Mouse (Mus musculus) midbrain, embryonic 10.5 days (tissue): ENCODE measurements at regions not wholly inside any gene's neighbourhood (a gene's known extent, or its start where the extent isn't known, plus 50 kb on each side); places are given as distances from the start of the nearest gene placed in this dataset.
A peak's percentile ranks its signal among the peaks of the same experiment; 100 is the strongest.

Experiments used
- DNase-seq: peaks from one replicate; pipeline ENCODE4 v3.0.0-alpha.2; 2017; ENCODE audit warnings: low spot score
- H3K27ac ChIP-seq: fragments of 300-500 bp; sonication (generic); replicated peaks from 2 replicates; pipeline ENCODE4 v1.5.1; 2016; ENCODE audit warnings: mild to moderate bottlenecking
- H3K27me3 ChIP-seq: fragments of 300-500 bp; sonication (generic); 2 replicates; pipeline ENCODE4 v1.6.1; 2016; ENCODE audit warnings: low read depth, mild to moderate bottlenecking; ENCODE audit not compliant: poor library complexity, severe bottlenecking
- H3K36me3 ChIP-seq: fragments of 300-500 bp; sonication (generic); 2 replicates; pipeline ENCODE4 v1.6.1; 2016; ENCODE audit warnings: mild to moderate bottlenecking, moderate library complexity
- H3K4me1 ChIP-seq: fragments of 300-500 bp; sonication (generic); 2 replicates; pipeline ENCODE4 v1.6.1; 2016
- H3K4me3 ChIP-seq: fragments of 300-500 bp; sonication (generic); 2 replicates; pipeline ENCODE4 v1.5.1; 2016; ENCODE audit warnings: mild to moderate bottlenecking, moderate library complexity
- H3K9me3 ChIP-seq: fragments of 300-500 bp; sonication (generic); replicated peaks from 2 replicates; pipeline ENCODE4 v1.6.1; 2016; ENCODE audit warnings: mild to moderate bottlenecking
- WGBS: fragments of 180-500 bp; shearing (Covaris S2); methylation state at CpG from one replicate; pipeline ENCODE4 v1.1.7; 2016; 5-methylcytosine and 5-hydroxymethylcytosine counted together

GRCm38 (mm10) chr15:96915544-96915943 lies 140.2 kb downstream of the Slc38a4 start:
- H3K27ac ChIP-seq: no peak overlapping the region
- H3K36me3 ChIP-seq: no peaks in the 10 kb centered on the region
- 84% methylated on average over 10 of the region's 10 CpGs for WGBS
- no peaks in the 10 kb centered on the region for H3K27me3 ChIP-seq
- DNase-seq: no peak
- no peaks in the 10 kb centered on the region for H3K9me3 ChIP-seq
- no peaks in the 10 kb centered on the region for H3K4me1 ChIP-seq
- no peak overlapping the region for H3K4me3 ChIP-seq

GRCm38 (mm10) chr15:96914988-96915387 lies 140.8 kb downstream of the Slc38a4 start:
- no peak overlapping the region for H3K27ac ChIP-seq
- no peaks in the 10 kb centered on the region for H3K36me3 ChIP-seq
- 96% methylated on average over 6 of the region's 6 CpGs for WGBS
- H3K4me1 ChIP-seq: no peaks in the 10 kb centered on the region
- no peaks in the 10 kb centered on the region for H3K9me3 ChIP-seq
- no peak for DNase-seq
- H3K27me3 ChIP-seq: no peaks in the 10 kb centered on the region
- H3K4me3 ChIP-seq: no peak overlapping the region

GRCm38 (mm10) chr15:96905520-96905919 lies 150.2 kb downstream of the Slc38a4 start:
- no peak for DNase-seq
- WGBS: 94% methylated on average over 4 of the region's 4 CpGs
- no peaks in the 10 kb centered on the region for H3K36me3 ChIP-seq

GRCm38 (mm10) chr15:96903461-96903860 lies 152.3 kb downstream of the Slc38a4 start:
- H3K27ac ChIP-seq: no peak overlapping the region

More at GRCm38 (mm10) chr15:96905520-96905919, 150.2 kb downstream of the Slc38a4 start:
- no peaks in the 10 kb centered on the region for H3K4me1 ChIP-seq
- no peak overlapping the region for H3K4me3 ChIP-seq
- no peak overlapping the region for H3K27ac ChIP-seq
- no peaks in the 10 kb centered on the region; the same call in 1 of the 2 replicates for H3K9me3 ChIP-seq
- no peaks in the 10 kb centered on the region for H3K27me3 ChIP-seq

DNA sequence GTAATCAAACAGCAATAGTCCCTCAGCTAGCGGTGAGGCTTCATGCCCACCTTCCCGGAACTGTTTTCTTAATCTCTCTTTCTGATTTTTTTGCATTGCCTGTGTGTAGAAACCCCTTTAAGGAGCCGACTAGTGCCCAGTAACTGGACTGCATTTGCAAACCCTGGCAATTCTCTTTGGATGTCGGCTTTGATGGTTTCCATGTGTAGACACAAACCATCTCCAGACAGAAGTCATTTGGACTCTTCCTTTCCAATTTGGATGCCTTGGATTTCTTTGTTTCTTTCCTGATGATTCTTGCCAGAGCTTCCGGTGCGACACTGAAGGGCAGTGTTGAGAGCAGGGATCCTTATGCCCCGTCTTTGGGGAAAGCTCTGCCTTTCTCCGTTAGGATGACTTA lies 153.0 kb downstream of the Slc38a4 start:
- no peak for DNase-seq
- Histone ChIP-seq H3K4me3 (no peak overlapping the region), H3K4me1 (no peaks in the 10 kb centered on the region), H3K9me3 (no peaks in the 10 kb centered on the region; the same call in 1 of the 2 replicates), H3K27me3 (no peaks in the 10 kb centered on the region), H3K36me3 (no peaks in the 10 kb centered on the region), H3K27ac (no peak overlapping the region)
- 90% methylated on average over 8 of the region's 8 CpGs for WGBS

More at GRCm38 (mm10) chr15:96903461-96903860, 152.3 kb downstream of the Slc38a4 start:
- H3K27me3 ChIP-seq: no peaks in the 10 kb centered on the region
- no peaks in the 10 kb centered on the region for H3K36me3 ChIP-seq
- 94% methylated on average over 3 of the region's 3 CpGs for WGBS
- no peak for DNase-seq
- H3K9me3 ChIP-seq: no peaks in the 10 kb centered on the region; the same call in 1 of the 2 replicates
- no peak overlapping the region for H3K4me3 ChIP-seq
- no peaks in the 10 kb centered on the region for H3K4me1 ChIP-seq

DNA sequence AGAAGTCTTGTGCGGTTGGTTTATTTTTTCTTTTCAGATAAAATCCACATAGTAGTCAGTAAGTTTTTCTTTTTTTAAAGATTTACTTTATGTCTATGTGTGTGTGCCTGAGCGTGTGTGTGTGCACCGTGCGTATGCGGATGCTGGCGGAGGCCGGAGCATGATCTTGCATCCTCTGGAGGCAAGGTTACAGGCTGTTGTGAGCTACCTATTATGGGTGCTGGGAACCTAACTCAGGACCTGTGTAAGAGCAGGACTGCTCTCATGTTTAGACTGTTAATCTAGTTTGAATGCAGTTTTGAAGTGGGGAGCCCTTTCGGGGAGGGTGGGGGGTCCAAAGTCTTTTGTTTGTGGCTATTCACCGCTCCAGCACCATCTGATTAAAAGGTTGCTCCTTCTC lies 154.1 kb downstream of the Slc38a4 start:
- Histone ChIP-seq H3K4me1 (no peaks in the 10 kb centered on the region), H3K27ac (no peak overlapping the region), H3K27me3 (no peaks in the 10 kb centered on the region), H3K9me3 (no peaks in the 10 kb centered on the region; the same call in 1 of the 2 replicates), H3K4me3 (no peak overlapping the region), H3K36me3 (no peaks in the 10 kb centered on the region)
- 97% methylated on average over 9 of the region's 9 CpGs for WGBS
- no peak for DNase-seq

DNA sequence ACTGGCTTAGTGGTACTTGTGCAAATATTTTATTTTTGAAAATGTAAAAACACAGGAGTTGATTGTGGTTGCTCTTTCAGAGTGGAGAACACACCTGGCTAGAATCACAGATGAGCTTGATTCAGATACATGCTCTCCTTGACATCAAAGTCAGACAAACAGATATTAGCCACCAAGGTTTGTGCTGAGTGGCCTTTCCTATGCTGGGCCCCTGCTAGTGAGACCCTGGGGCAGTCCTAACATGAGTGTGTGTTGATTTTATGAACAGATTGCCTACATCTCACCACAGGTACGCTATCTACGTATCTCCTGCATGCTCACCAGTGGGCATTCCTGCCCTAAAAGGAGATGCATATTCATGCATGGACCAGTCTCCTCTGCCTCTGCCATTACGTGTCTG lies 157.5 kb downstream of the Slc38a4 start:
- H3K27ac ChIP-seq: no peak overlapping the region
- H3K36me3 ChIP-seq: no peaks in the 10 kb centered on the region
- no peak overlapping the region for H3K4me3 ChIP-seq
- no peaks in the 10 kb centered on the region for H3K4me1 ChIP-seq
- no peaks in the 10 kb centered on the region for H3K27me3 ChIP-seq
- DNase-seq: peak; percentile 8
- peaks cover 5% of the 10 kb centered on the region; the same call in 1 of the 2 replicates for H3K9me3 ChIP-seq
- whole genome bisulfite sequencing: 89% methylated on average over 3 of the region's 3 CpGs

DNA sequence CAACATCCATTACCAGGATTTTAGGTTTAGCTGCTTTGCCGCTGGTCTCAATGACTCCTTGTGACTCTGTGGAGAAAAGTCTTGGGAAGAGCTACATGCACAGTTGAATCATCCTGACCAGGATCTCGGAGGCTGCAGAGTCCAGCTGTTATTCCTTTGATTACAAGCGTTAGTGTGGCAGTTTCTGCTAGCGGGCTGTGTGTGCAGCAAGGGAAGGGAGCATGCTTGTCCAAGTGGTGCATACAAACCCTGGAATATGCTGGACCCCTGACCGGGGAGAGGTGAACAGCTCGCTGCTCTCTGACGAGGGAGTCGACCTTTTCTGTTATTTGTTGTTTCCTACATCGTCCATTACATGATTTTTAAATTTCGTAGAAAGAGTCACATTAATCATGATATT lies 170.9 kb downstream of the Slc38a4 start:
- 86% methylated on average over 10 of the region's 10 CpGs for WGBS
- H3K9me3 ChIP-seq: no peaks in the 10 kb centered on the region
- DNase-seq: no peak
- H3K36me3 ChIP-seq: no peaks in the 10 kb centered on the region
- no peaks in the 10 kb centered on the region for H3K27me3 ChIP-seq
- H3K27ac ChIP-seq: no peak overlapping the region
- H3K4me3 ChIP-seq: no peak overlapping the region
- H3K4me1 ChIP-seq: no peaks in the 10 kb centered on the region

DNA sequence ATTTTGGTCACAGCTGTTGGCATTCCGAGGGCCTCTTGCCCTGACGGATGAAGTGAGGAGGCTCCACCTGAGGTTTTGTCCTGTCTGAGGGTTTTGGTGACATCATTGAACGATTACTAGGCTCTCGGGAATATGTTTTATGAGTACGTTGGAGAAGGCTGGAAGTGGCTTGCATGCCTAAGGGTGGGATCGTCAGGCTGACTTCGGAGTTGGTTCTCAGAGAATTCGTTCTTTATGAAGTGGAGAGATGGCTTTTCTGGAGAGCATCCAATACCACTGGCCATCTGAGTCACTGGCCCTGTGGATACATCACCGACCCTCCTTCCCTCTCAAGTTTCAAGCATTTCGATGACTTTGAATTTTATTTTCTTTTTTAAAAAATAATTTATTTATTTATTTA lies 172.0 kb downstream of the Slc38a4 start:
- 89% methylated on average over 10 of the region's 10 CpGs for WGBS
- Histone ChIP-seq H3K4me3 (no peak overlapping the region), H3K27ac (no peak overlapping the region), H3K27me3 (no peaks in the 10 kb centered on the region), H3K4me1 (no peaks in the 10 kb centered on the region), H3K36me3 (no peaks in the 10 kb centered on the region), H3K9me3 (no peaks in the 10 kb centered on the region)
- DNase-seq: no peak

DNA sequence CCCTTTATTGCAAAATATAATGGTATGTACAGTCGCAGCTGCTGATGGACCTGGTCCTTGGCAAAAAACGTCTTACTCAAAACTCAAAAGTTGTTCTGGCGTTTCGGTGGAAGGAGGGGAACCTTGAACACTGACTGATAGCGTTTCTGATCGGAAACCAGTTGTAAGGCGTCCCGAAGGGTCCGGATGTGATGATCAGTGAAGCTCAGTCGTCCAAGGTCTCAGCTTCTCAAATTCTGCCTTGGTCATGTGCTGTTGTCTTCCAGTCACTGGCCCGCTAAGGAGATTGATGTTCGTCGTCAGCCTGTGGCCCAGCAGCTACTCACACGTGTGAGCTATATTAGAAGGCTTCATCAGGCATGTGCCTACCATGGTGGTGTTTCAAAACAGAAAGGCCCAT lies 173.5 kb downstream of the Slc38a4 start:
- no peak for DNase-seq
- Histone ChIP-seq H3K4me3 (no peak overlapping the region), H3K36me3 (no peaks in the 10 kb centered on the region), H3K9me3 (no peaks in the 10 kb centered on the region), H3K27me3 (no peaks in the 10 kb centered on the region), H3K27ac (no peak overlapping the region), H3K4me1 (no peaks in the 10 kb centered on the region)
- WGBS: 91% methylated on average over 14 of the region's 14 CpGs

- no peak for DNase-seq
- Histone ChIP-seq H3K4me3 (no peak overlapping the region), H3K27me3 (no peaks in the 10 kb centered on the region), H3K36me3 (no peaks in the 10 kb centered on the region), H3K9me3 (no peaks in the 10 kb centered on the region), H3K27ac (no peak overlapping the region), H3K4me1 (no peaks in the 10 kb centered on the region)
- 88% methylated on average over 9 of the region's 9 CpGs for WGBS
These were observed 174.1 kb downstream of the Slc38a4 start for GRCm38 (mm10) chr15:96881519-96882170.

GRCm38 (mm10) chr15:96880066-96880465 lies 175.7 kb downstream of the Slc38a4 start:
- DNase-seq: no peak
- H3K27ac ChIP-seq: no peak overlapping the region
- no peaks in the 10 kb centered on the region for H3K4me1 ChIP-seq
- H3K36me3 ChIP-seq: no peaks in the 10 kb centered on the region
- H3K9me3 ChIP-seq: no peaks in the 10 kb centered on the region
- no peaks in the 10 kb centered on the region for H3K27me3 ChIP-seq
- WGBS: 95% methylated on average over 11 of the region's 11 CpGs
- H3K4me3 ChIP-seq: no peak overlapping the region

GRCm38 (mm10) chr15:96878796-96879195 lies 177.0 kb downstream of the Slc38a4 start:
- H3K9me3 ChIP-seq: no peaks in the 10 kb centered on the region
- no peak overlapping the region for H3K27ac ChIP-seq
- DNase-seq: no peak
- H3K4me1 ChIP-seq: no peaks in the 10 kb centered on the region
- H3K27me3 ChIP-seq: no peaks in the 10 kb centered on the region
- H3K36me3 ChIP-seq: no peaks in the 10 kb centered on the region
- H3K4me3 ChIP-seq: no peak overlapping the region
- 85% methylated on average over 4 of the region's 4 CpGs for WGBS
